Mouse (Mus musculus) thymus, postnatal 10 days (tissue): ENCODE data around the gene Acer3.

Source experiments
- DNase-seq, 2 experiments: peaks; one replicate each; pipeline ENCODE4 v3.0.0; 2021; ENCODE audit warnings: low spot score in 2 of 2

Gene Acer3

DNA sequence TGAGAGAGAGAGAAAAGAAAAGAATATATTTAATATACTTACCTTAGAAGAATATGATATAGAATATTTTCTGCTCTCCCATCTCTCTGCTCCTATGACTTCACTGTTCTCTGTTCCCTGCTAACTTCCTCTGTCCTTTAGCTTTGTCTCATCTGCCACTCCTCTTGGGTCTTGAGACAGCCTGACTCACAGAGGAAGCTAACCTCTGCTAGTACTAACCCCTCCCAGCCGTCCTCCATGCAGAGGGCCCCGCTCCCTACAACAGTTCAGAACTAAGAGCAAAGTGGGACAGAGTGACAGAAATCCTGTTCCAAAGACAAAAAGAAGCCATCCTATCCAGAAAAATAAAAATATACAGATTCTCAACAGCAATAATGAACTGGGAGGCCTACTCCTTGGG is at the start of gene Acer3:
TSS of gene Acer3 (minus strand) at position 126 of the 400 bp plus-strand sequence.
- no peak for DNase-seq

- DNase-seq: no peak
These were observed 48.9 kb upstream of the Acer3 start for GRCm38 (mm10) chr7:98369762-98370369.

DNA sequence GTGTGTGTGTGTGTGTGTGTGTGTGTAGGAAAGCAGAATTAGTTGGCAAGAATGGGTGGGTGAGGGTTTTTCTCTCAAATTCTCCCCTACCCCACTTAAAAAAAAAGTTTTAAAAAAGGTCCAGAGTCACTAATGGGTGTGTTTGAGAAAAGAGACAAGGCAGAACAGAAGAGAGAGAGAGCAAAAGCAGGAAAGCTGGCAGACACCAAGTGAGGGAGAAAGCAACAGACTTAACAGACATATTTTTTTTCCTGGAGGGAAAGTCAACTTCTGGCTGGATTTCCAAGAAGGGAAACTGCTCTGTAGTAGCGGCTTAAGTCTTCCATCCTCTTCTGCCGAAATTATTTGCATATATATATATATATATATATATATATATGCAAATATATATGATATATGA is 40.7 kb upstream of the Acer3 start:
- DNase-seq: no peak

DNA sequence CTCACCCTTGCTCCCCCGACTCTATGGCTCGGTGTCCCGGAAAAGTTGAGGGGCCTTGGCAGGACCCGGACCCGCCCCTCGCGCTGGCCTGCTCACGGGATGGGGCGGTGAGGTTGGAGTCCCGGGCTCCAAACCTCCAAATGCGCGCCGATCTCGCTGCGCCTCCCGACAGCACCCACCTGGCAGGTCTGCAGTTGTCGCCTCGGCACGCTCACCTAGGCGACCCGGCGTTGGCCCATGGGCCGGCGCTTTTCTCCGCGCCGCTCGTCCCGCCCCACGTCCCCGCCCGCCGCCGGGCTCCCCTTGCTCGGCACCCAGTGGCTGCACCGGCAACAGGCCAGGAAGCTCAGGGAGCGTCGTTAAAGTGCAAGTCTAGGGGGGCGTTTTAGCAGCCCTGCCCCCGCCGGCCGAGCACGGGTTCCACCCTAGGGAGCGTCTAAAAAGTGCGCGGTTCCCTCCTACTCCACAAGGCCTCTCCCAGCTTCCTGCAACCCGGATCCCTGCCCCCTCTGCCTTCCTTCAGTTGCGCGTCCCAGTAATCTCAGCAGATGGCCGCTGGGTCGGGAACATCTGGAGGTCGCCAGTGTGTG is 40.1 kb upstream of the Acer3 start, which contains the start of gene Tsku:
TSS of gene Tsku (minus strand) at position 266 of the 590 bp plus-strand sequence.
- peak; percentile 15 to 43 for DNase-seq

- no peak for DNase-seq
These were observed 39.6 kb upstream of the Acer3 start for GRCm38 (mm10) chr7:98360621-98360990.

GRCm38 (mm10) chr7:98359951-98360620 is 39.1 kb upstream of the Acer3 start:
- DNase-seq: peak in 1 of 2 experiments; percentile 10

DNA sequence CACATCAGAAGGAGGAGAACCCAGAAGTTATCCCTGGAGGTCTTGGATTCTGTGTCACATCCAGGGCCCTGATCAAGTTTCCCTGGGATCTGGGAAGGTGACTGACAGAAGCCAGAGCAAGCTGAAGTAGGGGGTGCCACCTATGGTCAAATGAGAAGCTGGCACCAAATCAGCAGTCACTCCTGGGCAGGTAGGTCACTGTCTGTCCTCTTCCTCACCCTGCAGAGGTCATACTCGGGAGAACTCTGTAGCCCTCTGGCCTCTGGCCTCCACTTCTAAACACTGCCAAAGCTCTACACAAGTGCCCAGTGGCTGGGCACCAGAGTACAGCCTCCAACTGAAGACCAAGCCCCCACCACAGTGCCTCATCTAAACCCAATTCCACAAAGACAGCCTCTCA is 37.0 kb upstream of the Acer3 start:
- no peak for DNase-seq

DNA sequence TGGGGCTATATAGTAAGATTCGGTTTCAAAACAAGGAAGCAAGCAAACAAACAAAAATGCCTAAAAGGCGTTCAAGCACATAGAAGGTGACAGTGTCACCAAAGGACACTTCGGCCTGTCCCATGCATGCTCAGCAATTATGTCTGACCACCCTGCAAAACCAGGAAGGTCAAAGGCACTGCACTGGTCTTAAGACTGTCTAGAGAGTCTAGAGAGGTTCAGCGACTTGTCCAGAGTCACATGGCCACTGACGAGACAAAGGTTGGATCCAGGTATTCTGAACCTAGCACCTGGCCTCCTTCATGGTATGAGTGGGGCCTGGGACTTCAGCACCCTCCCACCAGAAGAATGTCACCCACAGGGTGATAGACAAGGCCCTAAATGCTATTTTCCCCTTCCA is 36.3 kb upstream of the Acer3 start:
- no peak for DNase-seq

GRCm38 (mm10) chr7:98354921-98355310 is 33.9 kb upstream of the Acer3 start:
- no peak for DNase-seq

DNA sequence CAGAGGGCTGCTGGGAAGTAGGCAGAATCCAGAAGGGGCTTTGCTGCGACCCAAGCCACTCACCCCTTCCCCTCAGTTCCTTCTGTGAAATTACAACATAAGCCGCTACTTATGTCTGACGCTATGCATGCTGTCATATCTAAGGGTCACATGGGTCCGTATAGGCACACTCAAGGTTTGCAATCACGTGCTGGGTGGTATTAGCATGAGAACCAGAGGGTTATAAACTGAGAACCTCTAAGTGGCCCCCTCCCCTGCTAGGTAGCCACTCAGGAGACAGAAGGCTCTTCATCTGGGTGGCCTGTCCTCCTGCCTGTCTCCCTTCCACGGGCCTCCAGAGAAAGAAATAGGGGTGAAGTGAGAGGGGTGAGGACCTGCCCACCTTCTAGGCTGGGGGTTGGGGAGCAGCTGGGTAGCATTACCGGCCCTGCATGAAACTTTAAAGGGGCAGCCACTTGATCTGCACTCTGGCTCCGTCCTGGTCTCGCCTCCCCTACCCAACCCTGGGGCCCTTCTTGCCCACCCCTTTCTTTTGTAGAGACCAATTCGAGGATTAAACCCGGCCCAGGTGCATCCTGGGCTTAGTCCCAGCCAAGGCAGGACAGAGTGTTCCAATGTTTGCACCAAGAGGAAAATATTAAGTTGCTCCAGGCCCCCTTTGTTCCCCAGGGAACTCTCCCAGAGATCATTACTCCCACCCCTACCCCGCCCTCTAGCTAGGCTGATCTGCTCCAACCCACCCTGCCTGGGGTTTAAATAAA is 33.3 kb upstream of the Acer3 start:
- no peak for DNase-seq

DNA sequence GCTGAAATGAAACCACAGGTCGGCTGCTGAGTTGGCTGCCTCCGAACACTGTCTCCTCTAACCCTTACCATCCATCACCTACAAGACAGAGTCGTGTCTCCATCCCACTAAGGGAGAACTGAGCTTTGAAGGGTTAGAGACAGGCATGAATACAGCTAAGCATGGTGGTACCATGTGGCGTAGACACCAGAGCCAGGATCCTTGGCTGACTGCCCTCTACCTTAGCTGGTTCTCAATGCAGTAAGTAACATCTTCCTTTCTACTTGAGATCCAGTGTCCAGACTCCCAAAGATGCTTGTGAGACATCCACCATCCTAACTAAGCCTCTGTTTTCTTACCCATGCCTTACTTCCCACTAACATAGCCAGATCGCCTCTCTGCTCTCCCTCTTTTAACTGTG is 32.6 kb upstream of the Acer3 start:
- DNase-seq: no peak

DNA sequence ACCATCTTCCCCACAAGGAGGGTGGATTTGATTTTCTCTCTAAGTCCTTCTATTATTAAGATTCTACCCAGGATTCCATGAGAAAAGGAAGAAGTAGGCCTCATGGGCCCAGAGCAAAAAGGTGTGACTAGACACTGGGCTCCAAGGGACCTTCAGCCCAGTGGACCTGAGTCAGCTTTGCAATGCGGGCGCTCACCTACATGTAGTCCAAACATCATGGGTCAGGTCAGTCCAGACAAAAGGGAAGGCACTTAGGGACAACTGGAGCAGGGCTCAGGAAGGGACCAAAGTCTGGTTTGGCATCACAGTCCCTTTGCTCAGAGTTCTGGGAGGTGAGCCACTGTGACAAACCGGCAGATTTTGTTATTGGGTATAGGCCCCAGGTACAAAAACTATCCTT is 30.5 kb upstream of the Acer3 start:
- no peak for DNase-seq

DNA sequence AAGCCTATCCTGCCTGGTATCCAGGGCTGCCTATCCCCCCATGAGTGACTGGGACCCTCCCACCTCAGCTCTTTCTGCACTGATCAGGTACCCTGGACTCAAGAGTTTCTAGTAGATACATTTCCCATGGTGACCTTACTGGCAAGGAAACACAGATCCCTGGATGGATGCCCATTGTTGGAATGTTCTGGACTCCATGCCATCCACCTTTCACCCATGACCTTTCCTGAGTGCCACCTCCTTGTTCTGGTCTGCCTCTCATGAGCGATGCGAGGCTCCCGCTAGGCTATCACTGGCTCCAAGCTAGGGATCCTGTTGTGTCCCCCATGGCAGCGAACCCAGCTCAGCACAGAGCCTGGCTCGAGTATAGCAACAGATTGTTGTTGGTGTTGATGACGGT is 28.8 kb upstream of the Acer3 start:
- no peak for DNase-seq

DNA sequence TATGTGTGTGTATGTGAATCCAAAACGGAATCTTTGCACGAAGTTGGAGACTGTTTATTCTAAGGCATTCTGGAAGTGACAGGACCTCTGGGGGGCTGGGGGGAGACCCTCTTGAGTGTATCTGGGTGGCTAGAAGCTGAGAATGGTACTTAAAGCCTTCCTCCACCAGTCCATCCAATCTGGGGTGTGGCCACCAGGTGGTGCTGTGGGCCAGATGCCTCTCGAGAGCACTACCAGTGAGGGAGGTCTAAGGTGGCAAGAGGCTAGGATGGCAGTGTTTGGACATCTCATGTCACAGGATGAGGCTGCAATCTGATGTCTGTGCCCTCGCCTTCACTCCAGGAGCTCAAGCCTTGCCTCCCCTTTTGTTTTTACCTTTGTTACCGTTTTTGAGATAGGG is 28.1 kb upstream of the Acer3 start:
- DNase-seq: peak; percentile 63 to 87

DNA sequence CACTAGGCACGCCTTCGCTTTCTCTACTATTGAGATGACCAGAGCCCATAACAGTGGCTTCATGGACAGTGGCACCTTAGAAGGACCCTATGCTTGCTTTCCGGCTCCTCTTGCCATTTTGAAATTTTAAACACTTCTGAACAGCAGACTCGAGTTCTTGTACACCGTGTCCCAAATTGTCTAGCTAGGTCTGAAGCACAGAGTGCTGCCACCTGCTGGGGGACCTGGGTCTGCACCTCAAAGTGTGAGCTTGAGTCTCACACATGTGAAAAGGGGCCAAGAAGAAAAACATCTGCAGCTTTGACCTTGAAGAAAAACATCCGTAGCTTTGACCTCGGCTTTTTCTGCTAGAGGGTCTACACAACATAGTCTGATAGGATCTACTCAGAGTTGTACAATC is 27.0 kb upstream of the Acer3 start:
- DNase-seq: peak; percentile 44 to 73

GRCm38 (mm10) chr7:98347471-98347870 is 26.5 kb upstream of the Acer3 start:
- DNase-seq: no peak

DNA sequence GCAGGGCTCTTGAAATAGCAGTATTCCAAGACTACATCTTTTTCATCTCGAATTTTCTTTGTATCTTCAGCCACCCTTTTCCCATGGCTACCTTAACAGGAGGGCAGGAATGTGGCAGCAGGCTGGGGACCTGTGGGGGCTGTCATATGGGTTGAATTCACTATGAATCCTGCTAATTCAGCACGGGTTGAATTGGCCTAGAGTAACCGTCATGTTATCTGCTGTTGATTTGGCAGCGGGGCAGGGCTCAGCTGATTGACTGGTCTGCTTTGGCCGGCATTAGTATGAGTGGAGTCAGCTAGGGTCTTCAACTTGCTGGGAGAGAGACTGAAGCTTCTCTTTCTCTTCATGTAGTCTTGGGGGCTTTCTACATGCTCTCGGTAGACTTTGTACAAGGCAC is 24.0 kb upstream of the Acer3 start:
- no peak for DNase-seq

DNA sequence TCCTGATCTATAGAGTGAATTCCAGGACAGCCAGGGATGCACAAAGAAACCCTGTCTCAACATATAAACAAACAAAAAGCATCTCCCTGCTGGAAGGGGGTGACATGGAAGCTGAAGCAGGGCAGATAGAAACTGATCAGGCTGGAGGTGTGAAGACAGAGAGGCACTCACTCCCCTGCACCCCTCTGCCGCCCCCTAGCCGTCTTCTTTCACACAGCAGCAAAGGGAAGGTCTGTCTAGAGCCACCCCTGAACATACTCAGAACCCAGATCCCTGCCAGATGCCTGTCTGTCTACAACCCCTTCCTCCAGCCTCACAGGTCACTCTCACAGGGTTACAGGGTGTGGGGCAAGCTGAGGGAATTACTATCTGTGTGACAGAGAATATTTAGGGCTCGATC is 23.4 kb upstream of the Acer3 start:
- peak; percentile 32 to 69 for DNase-seq

DNA sequence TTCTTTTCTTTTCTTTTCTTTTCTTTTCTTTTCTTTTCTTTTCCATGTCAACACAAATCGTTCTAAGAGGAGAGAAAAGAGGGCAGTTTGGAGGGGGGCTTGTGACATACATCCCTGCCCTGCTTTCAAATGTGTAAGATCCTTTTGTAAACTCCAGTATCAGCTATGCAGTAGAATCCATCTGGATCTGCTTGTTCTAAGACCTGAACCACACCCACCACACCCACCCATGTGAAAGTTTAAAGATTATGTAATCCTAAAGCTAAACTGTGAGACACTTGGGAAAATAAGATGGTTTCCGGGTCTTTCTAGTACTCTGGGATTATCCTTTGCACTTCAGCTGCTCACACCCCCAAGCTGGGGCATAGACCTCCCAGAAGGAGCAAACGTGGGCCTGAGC is 21.2 kb upstream of the Acer3 start:
- no peak for DNase-seq

GRCm38 (mm10) chr7:98341475-98341874 is 20.5 kb upstream of the Acer3 start:
- peak; percentile 62 to 85 for DNase-seq

- no peak for DNase-seq
These were observed 19.3 kb upstream of the Acer3 start for GRCm38 (mm10) chr7:98340343-98340742.

DNA sequence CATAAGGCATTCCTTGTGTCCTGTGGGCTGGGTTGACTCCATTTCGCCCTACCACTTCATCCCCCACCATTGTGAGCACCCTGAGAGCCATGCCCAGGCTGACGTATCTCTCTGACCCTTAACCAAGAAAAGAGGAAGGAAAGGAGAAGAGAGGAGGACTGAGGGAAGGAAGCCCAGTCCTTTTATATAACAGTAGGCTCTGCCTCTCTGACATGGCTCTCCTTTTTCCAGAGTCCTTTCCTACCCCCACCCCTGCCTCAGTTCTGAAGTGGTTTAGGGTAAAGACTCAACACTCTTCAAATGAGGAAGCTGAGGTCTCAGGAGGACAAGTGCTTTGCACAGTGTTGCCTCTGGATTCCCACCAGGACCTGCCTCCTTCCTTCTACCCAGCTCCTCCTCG is 13.0 kb upstream of the Acer3 start:
- no peak for DNase-seq

GRCm38 (mm10) chr7:98333507-98333906 is 12.5 kb upstream of the Acer3 start:
- no peak for DNase-seq
